Mouse (Mus musculus) spleen, adult 2 months (tissue): Measurements from ENCODE around the gene Gabrg3. TPM values are rescaled to one million over a fixed set of nuclear protein-coding genes. Genes with fewer than 3 reads are reported as not detected.

Experiments used
- DNase-seq, 2 experiments: peaks; one replicate each; pipeline versions ENCODE4 v3.0.0 to v3.0.0-alpha.2; 2012 to 2021; ENCODE audit warnings: low spot score in 2 of 2, low read depth in 1 of 2
- H3K27ac ChIP-seq: fragments of 200-500 bp; 2 replicates; pipeline ENCODE4 v1.5.1; 2012; ENCODE audit warnings: low read length, inconsistent platforms; ENCODE audit not compliant: insufficient read depth
- H3K27me3 ChIP-seq: fragments of 200-500 bp; 2 replicates; pipeline ENCODE4 v1.6.1; 2012; ENCODE audit warnings: mild to moderate bottlenecking, moderate library complexity, low read length, inconsistent platforms; ENCODE audit not compliant: control insufficient read depth, insufficient read depth
- H3K36me3 ChIP-seq: fragments of 200-500 bp; 2 replicates; pipeline ENCODE4 v1.6.1; 2012; ENCODE audit warnings: mild to moderate bottlenecking, low read length, inconsistent platforms; ENCODE audit not compliant: control insufficient read depth, insufficient read depth
- H3K4me1 ChIP-seq: fragments of 200-500 bp; 2 replicates; pipeline ENCODE4 v1.6.1; 2011; ENCODE audit warnings: inconsistent platforms; ENCODE audit not compliant: control insufficient read depth, insufficient read depth, insufficient read length
- H3K4me3 ChIP-seq: fragments of 200-500 bp; 2 replicates; pipeline ENCODE4 v1.5.1; 2011; ENCODE audit warnings: mild to moderate bottlenecking, inconsistent platforms; ENCODE audit not compliant: insufficient read depth, insufficient read length; ENCODE audit errors: extremely low read depth
- CTCF ChIP-seq: fragments of 200-500 bp; IDR thresholded peaks from 2 replicates; pipeline ENCODE4 v1.5.1; 2011; ENCODE audit warnings: mild to moderate bottlenecking, inconsistent platforms; ENCODE audit not compliant: insufficient read depth, insufficient read length, insufficient replicate concordance; ENCODE audit errors: extremely low read depth
- POLR2A ChIP-seq: fragments of 200-500 bp; IDR thresholded peaks from 2 replicates; pipeline ENCODE4 v1.6.1; 2011; ENCODE audit warnings: low read depth, low read length, inconsistent platforms
- WGBS: fragments of 180-500 bp; shearing (Covaris S2); methylation state at CpG from one replicate; pipeline ENCODE4 v1.1.7; 2018; 5-methylcytosine and 5-hydroxymethylcytosine counted together
- polyA plus RNA-seq: library from polyadenylated mRNA; depleted of rRNA; stranded (reverse); fragments of >200 nt; gene quantifications from 2 replicates; pipeline ENCODE4 v1.2.3, GENCODE M21; 2012

Gene Gabrg3
- polyA plus RNA-seq, 1 experiment: not detected

DNA sequence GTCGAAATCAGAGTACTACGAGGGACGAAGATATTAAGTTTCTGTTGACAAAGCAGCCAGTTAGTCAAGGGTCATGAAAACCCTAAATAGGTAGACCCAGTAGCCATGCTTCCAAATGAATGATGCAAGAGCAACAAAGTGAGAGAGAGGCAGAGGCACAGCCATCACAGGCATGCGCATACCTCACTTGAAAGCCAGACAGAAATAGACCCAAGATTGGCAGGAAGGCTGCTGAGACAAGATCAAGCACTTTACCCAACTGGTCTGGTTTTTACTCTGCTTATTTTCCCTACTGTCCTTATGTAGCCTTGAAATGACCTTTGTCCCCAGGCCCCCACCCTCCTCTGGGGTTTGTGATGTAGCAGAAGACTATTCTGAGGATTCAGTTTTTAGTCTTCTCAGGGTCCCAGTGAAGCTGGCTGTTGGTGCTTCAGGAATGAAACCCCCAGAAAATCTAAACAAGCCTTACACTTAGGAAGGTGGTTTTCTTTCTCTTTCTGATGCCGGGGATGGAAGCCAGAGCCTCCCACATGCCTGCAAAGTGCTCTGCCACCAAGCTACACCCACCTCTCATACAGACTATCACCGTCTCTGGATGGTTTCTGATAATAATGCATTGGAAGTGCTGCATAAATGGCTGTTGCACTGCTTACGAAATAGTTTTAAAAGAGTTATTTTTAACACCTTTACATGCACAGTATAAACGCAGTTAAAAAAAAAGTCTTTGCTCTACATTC is 30.3 kb downstream of the Gabrg3 start:
- H3K27me3 ChIP-seq: no peaks in the 10 kb centered on the region
- no peak overlapping the region for H3K4me3 ChIP-seq
- TF ChIP-seq CTCF: no peak
- TF ChIP-seq POLR2A: no peak
- no peaks in the 10 kb centered on the region for H3K4me1 ChIP-seq
- H3K36me3 ChIP-seq: no peaks in the 10 kb centered on the region
- DNase-seq: no peak
- H3K27ac ChIP-seq: no peak overlapping the region
- 85% methylated on average over 8 of the region's 8 CpGs for WGBS

DNA sequence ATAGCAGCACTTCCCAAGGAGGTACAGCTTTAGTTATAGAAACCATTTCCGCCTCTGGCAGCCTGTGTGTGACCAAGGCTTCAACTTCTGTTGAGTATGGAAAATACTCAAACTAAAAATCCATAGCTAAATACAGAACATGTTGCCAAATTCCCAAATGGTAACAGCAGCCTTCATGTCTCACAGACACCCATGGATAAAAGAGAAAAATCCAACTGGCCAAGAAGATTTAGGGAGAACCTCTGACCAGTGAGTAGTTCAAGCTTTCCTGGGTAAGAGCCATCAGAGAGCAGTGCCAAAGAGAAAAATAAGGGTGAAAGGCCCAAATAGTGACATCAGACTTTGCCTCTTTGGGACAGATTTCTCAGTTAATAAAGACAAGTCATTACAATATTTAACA is 38.2 kb downstream of the Gabrg3 start:
- H3K27ac ChIP-seq: no peak overlapping the region
- no peaks in the 10 kb centered on the region for H3K27me3 ChIP-seq
- no peaks in the 10 kb centered on the region for H3K4me1 ChIP-seq
- no peaks in the 10 kb centered on the region for H3K36me3 ChIP-seq
- 81% methylated on average over 1 of the region's 1 CpGs for WGBS
- TF ChIP-seq CTCF: no peak
- no peak for TF ChIP-seq POLR2A
- H3K4me3 ChIP-seq: no peak overlapping the region
- DNase-seq: no peak

DNA sequence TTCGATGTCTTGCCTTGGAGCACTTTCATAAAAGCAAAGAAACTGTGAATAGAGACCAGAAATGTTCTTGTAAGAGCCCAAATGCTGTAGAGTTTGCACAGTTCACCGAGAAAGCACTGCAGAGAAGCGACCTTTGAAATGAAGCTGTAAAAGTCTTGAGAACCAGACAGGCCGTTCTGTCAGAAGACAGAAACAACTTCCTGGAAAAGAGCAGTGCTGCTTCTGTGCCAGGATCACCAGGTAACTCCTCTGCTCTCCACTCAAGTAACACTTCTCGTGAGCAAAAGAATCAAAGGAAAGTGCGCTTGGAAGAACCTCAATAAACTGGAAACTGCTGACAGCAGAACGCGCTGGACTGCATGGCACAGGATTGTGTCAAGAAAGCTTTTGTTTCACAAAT is 45.1 kb downstream of the Gabrg3 start:
- Histone ChIP-seq H3K4me1 (no peaks in the 10 kb centered on the region), H3K27me3 (no peaks in the 10 kb centered on the region), H3K27ac (no peak overlapping the region), H3K36me3 (no peaks in the 10 kb centered on the region), H3K4me3 (no peak overlapping the region)
- WGBS: 75% methylated on average over 8 of the region's 8 CpGs
- no peak for DNase-seq
- TF ChIP-seq POLR2A: no peak
- no peak for TF ChIP-seq CTCF

DNA sequence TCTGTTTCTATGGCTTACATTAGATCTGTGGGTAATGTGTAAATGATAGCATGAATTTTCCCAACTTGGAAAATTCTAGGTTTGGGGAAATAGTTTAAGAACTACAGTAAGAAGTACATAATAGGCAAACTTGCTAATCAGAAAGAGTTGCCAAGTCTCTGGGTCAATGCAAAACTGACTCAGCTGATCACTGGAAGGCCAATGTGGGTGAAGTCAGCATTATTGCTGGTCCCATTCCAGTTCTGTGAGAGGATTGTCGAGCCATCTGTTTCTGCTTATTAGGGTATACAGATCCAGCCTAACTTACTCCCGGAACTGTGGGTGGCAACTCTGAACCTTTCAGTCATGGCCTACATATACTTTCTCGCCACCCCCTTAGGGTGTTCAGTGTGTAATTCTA is 55.8 kb downstream of the Gabrg3 start:
- Histone ChIP-seq H3K4me3 (no peak overlapping the region), H3K27me3 (no peaks in the 10 kb centered on the region), H3K27ac (no peak overlapping the region), H3K4me1 (no peaks in the 10 kb centered on the region), H3K36me3 (no peaks in the 10 kb centered on the region)
- DNase-seq: no peak
- WGBS: 91% methylated on average over 3 of the region's 3 CpGs
- TF ChIP-seq POLR2A: no peak
- TF ChIP-seq CTCF: no peak

DNA sequence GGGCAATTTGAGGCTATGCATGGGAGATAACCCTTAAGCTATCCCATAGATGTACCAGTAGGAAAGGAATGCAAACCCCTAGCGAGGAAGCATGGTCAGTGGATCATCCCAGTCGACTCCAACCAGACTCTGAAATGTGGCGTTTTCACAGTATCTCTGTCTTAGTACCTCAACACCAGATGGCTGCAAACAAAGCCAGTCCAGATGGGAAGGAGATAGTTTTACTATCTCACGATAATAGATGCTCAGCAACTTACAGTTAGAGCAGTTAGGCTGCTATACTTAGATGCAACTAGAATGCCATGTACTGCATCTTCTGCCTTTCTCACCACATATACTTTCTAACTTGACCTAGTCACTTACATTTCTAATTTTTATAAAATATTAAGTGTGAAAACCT is 56.7 kb downstream of the Gabrg3 start:
- no peak for DNase-seq
- 81% methylated on average over 4 of the region's 4 CpGs for whole genome bisulfite sequencing

DNA sequence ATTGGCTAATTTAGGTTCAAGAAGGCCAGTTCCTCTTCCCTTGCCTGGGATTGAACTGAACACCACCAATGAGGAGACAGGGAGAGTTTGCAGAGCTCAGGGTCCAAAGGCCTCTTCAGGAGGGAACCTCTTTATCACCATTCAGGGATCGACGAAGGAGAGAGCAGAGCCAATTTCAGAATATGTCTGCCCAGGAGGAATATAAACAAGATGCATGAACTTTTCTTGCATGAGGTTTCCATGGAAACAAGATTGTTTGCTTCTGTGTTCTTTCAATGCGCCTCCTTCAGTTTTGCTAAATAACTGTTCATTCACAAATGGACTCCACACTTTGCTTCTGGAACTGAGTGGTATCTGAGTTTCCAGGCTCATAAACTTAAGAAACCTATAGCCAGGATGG is 62.5 kb downstream of the Gabrg3 start:
- H3K36me3 ChIP-seq: no peaks in the 10 kb centered on the region
- TF ChIP-seq CTCF (no peak), POLR2A (no peak)
- WGBS: 94% methylated on average over 3 of the region's 3 CpGs

More for the DNA sequence above, 56.7 kb downstream of the Gabrg3 start:
- no peaks in the 10 kb centered on the region for H3K27me3 ChIP-seq
- no peak overlapping the region for H3K4me3 ChIP-seq
- no peaks in the 10 kb centered on the region for H3K36me3 ChIP-seq
- H3K4me1 ChIP-seq: no peaks in the 10 kb centered on the region
- no peak overlapping the region for H3K27ac ChIP-seq
- TF ChIP-seq POLR2A (no peak), CTCF (no peak)

DNA sequence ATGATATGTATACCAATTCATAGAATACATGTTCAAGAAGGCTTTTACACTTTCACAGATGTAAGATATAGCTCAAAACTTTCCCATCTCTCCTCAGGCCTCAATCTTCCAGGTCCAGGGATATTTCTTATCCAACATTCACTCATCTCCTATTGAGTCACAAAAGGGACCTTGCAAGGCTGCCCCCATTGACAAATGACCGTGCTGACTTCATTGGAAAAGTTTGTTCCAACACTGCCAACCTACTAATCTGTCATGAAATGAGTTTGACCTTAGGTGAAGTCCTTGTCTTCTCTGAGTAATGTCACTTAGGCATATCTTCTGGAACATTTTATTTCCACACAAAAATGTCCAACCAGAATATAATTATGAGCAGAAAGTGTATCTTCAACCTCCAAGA is 64.9 kb downstream of the Gabrg3 start:
- Histone ChIP-seq H3K4me1 (no peaks in the 10 kb centered on the region), H3K27ac (no peak overlapping the region), H3K36me3 (no peaks in the 10 kb centered on the region), H3K4me3 (no peak overlapping the region), H3K27me3 (no peaks in the 10 kb centered on the region)
- no peak for DNase-seq
- WGBS: 84% methylated on average over 1 of the region's 1 CpGs
- no peak for TF ChIP-seq CTCF
- no peak for TF ChIP-seq POLR2A

More for the DNA sequence above, 62.5 kb downstream of the Gabrg3 start:
- H3K4me3 ChIP-seq: no peak overlapping the region
- no peaks in the 10 kb centered on the region for H3K27me3 ChIP-seq
- no peak for DNase-seq
- no peak overlapping the region for H3K27ac ChIP-seq
- no peaks in the 10 kb centered on the region for H3K4me1 ChIP-seq
